Mouse (Mus musculus) heart, adult 18-20 months (tissue): ENCODE measurements around the gene Nr1d2. TPM values are rescaled to one million over a fixed set of nuclear protein-coding genes. Genes with fewer than 3 reads are reported as not detected.
A peak's percentile ranks its signal among the peaks of the same experiment; 100 is the strongest.
"Not testable (repeated sequence)": the region's sequence is repeated elsewhere in the genome, so short reads cannot be mapped to it uniquely, and the experiment has no call there.

ENCODE experiments used
- DNase-seq, 2 experiments: peaks; one replicate each; pipeline ENCODE4 v3.0.0; 2021 to 2022; ENCODE audit warnings: mixed read lengths in 1 of 2
- microRNA-seq, 2 experiments: library from miRNA; unstranded; fragments of <30 nt; microRNA quantifications; one replicate each; pipeline ENCODE4 v1.2.0; 2022
- total RNA-seq, 2 experiments: library from RNA; stranded (reverse); gene quantifications; 2 replicates each; pipeline ENCODE4 v1.2.3; 2021

Gene Nr1d2
- total RNA-seq, 2 experiments from 2014 or later, result 48.2 to 54.4 TPM

- DNase-seq, result peak in 1 of 2 experiments; percentile 16
Observed at GRCm38 (mm10) chr14:18233076-18233475, 5.9 kb downstream of the Nr1d2 start.

- DNase-seq, result not testable (repeated sequence)
Observed at GRCm38 (mm10) chr14:18231866-18232265, 7.1 kb downstream of the Nr1d2 start.

GRCm38 (mm10) chr14:18229751-18230150 is 9.2 kb downstream of the Nr1d2 start:
- DNase-seq, result not testable (repeated sequence)

GRCm38 (mm10) chr14:18226181-18226580 is 12.7 kb downstream of the Nr1d2 start:
- DNase-seq, result peak in 1 of 2 experiments; percentile 34

GRCm38 (mm10) chr14:18225431-18225830 is 13.5 kb downstream of the Nr1d2 start:
- not testable (repeated sequence) for DNase-seq

- no peak for DNase-seq
Observed at GRCm38 (mm10) chr14:18221977-18222376, 16.9 kb downstream of the Nr1d2 start.

GRCm38 (mm10) chr14:18217158-18217557 is 21.8 kb downstream of the Nr1d2 start:
- no peak for DNase-seq

GRCm38 (mm10) chr14:18216428-18216827 is 22.5 kb downstream of the Nr1d2 start:
- peak in 1 of 2 experiments; percentile 46 for DNase-seq

- DNase-seq, result peak in 1 of 2 experiments; percentile 42
Observed at GRCm38 (mm10) chr14:18210795-18211194, 28.1 kb downstream of the Nr1d2 start.

- DNase-seq, result not testable (repeated sequence)
Observed at GRCm38 (mm10) chr14:18204315-18204714, 34.6 kb downstream of the Nr1d2 start.

GRCm38 (mm10) chr14:18201413-18201812 is 37.5 kb downstream of the Nr1d2 start:
- no peak for DNase-seq

- DNase-seq, result peak; percentile 22 to 58
Observed at GRCm38 (mm10) chr14:18186883-18187417, 52.0 kb downstream of the Nr1d2 start.

GRCm38 (mm10) chr14:18177531-18177930 is 61.4 kb downstream of the Nr1d2 start:
- not testable (repeated sequence) for DNase-seq

GRCm38 (mm10) chr14:18167597-18167996 is 71.3 kb downstream of the Nr1d2 start:
- no peak for DNase-seq

- DNase-seq, result peak; percentile 15 to 74
Observed at GRCm38 (mm10) chr14:18167041-18167440, 71.9 kb downstream of the Nr1d2 start.

Small RNA genes within 50 kb of the gene (microRNA-seq; reads per million reads assigned to microRNA genes)
- 0 reads per million in 2 experiments for gene Gm44469

Other genes with a start within 250 kb of the Nr1d2 start
- gene Nkiras1, start 32.0 kb upstream of the Nr1d2 start, total RNA-seq, result 10 to 100 TPM; 35.5 to 41.4 TPM
- gene Rpl15, start 32.3 kb upstream of the Nr1d2 start, total RNA-seq, result 100 to 1,000 TPM; 528 to 555 TPM
- 10 to 100 TPM; 40.8 to 45.5 TPM for gene Ube2e1, start 92.7 kb upstream of the Nr1d2 start, total RNA-seq